Mouse (Mus musculus) heart, adult 18-20 months (tissue): Measurements from ENCODE around the gene Dpp4. TPM values are rescaled to one million over a fixed set of nuclear protein-coding genes. Genes with fewer than 3 reads are reported as not detected.
A peak's percentile ranks its signal among the peaks of the same experiment; 100 is the strongest.

ENCODE experiments used
- DNase-seq, 2 experiments: peaks; one replicate each; pipeline ENCODE4 v3.0.0; 2021 to 2022; ENCODE audit warnings: mixed read lengths in 1 of 2
- total RNA-seq, 2 experiments: library from RNA; stranded (reverse); gene quantifications; 2 replicates each; pipeline ENCODE4 v1.2.3; 2021

Gene Dpp4
- total RNA-seq, 2 experiments from 2014 or later: 2.3 to 5.1 TPM

DNA sequence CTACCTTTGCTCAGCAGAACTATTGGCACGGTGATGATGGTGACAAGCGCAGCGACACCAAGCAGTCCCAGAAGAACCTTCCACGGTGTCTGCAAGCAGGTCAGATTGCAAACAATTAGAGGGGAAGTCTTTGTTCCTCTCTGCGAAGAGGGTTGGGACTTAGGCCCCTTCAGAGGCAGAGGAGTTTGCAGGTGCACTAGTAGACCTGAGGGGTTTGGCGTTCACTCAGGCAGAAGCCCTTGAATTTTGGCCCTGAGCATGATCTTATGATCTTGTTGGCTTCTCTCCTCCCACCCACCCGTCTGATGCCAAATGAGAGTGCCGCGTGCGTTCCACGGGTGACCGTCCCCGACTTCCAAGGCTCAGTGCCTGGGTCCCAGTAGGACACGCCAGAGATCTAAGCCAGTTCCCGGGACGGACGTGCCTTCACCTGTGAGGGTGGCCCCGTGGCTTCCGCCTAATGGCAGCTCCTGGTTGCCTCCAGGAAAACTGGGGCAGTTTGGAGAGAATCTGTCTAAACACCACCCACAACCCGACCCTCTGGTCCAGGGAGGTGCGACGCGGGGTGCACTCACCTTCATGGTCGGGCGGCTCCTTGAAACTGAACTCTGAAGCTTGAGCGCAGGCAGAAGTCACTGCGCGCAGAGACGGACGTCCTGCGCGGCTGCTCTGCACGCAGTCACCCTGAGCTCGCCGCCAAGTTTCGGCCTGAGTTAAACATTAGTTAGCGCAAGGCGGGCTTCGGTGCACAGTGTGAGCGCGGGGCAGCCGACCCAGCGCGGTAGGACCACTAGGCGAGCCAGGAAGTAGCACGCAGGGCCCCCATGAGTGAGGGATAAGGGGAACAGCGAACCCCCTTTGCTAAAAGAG, 585 bp downstream of the Dpp4 start:
- DNase-seq: peak; percentile 40 to 49

DNA sequence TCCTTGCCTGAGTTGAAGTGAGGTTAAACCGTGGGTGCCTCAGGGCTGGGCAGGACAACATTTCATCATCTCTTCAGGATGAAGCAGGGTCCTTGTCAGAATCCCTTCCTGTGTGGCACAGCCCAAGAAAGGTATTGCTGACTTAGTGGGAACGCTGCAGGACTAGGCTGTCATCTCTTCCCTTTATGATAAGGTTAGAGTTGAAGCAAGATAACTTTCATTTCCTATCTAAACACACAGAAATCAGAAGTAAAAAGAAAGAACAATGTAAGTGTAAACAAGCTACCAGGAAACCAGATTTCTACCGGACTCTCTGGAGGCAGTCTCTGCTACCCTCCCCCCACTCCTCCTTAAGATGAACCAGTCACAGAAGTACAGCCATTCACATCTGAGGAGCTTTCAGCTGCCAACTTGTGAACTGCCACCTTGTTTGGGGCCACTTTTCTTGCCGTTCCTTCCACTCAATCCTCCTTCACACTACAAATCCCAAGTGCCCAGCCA, 3.3 kb downstream of the Dpp4 start:
- no peak for DNase-seq

DNA sequence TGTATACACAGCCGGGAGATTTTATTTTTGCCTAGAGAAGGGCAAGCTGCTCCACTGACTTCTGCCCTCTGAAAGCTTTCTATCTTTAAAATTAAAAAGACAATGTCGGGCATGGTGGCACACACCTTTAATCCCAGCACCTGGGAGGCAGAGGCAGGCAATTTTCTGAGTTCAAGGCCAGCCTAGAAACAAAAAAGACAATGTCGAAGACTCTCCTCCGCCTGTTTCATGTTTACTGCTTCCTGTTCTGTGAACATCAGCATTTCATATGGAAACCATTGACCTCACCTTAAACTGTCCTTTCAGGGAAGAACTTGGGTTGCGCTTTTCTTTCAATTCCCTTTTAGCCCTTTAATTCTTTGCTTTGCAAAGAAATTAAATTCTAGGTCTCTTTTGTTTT, 3.8 kb downstream of the Dpp4 start:
- DNase-seq: no peak

DNA sequence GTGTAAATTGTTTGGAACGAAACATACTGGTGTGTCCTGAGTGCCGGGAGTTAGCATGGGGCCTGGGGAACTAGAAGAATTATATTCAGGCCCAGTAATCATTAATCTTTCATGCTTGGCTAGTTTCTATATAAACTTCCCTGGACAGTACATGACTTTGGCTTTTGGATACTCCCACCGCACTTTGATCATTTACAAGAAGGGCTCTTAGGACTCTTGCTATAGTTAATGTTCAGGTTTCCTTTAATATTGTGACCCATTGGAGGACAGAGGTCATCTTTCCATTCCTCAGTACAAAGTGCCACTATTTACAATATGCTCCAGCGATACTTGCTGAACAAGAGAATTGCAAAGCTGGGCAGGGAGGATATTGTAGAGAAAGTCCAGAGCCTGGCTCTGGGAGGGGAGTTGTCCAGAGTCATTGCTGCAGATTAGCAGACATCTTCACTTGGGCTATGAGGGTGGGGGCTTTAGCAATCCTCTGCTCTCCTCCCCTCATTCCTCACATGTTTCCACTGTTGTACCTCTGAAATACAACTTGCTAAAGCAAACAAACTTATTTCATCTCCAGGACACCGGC, 8.4 kb downstream of the Dpp4 start:
- no peak for DNase-seq

DNA sequence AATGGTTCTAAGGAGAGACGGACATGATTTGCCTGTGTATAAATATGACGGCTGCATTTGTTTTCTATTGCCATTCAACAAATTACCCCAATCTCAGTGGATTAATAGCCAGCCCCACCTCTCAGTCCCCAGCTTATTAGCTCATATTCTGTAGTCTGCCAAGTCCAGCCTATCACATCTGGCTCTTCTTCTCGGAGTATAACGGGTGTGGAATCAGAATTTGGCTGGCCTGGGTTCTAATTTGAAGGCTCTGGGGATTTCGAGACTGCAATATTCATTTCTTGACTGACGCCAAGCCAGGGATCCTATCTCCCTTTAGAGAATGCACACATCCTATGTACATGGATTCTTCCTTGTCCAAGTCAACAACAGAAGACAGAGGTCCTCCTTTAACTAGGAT, 11.0 kb downstream of the Dpp4 start:
- peak; percentile 54 to 73 for DNase-seq

DNA sequence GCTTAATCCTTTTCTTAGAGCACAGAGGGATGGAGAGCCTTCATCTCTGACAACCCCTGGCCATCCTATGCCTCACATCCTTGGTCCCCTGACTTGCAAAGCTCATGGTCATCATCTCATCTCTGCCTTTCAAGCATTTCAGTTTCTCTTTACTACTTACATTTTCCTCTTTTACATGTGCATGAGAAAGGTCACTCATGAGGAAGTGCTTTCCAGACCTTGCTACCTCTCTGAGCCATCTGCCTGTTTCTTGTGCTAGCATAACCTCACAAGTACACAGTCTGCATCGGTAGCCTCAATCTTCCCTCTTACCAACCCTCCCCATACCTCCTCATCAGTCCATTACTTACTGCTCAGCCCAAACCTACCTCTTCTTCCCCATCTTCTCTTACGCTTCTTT, 12.2 kb downstream of the Dpp4 start:
- DNase-seq: no peak

DNA sequence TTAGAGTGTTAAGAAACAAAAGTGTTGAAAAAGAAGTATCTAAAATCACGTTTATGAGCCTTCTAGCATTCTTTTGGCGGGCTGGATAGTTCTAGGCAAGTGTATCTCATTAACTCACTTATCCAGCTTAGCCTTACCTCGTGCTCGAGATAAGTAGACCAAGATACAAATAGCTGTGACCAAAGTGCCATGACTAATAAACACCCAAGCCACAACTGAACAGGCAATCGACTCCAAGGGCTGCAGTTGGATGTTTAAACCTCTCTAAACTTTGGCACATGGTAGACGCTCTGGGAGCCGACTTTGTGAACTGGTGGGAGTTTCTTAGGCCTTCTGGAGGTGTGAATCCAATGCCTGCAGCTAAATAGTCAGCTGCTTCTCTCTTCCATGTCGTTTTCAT, 12.7 kb downstream of the Dpp4 start:
- peak in 1 of 2 experiments; percentile 21 for DNase-seq

DNA sequence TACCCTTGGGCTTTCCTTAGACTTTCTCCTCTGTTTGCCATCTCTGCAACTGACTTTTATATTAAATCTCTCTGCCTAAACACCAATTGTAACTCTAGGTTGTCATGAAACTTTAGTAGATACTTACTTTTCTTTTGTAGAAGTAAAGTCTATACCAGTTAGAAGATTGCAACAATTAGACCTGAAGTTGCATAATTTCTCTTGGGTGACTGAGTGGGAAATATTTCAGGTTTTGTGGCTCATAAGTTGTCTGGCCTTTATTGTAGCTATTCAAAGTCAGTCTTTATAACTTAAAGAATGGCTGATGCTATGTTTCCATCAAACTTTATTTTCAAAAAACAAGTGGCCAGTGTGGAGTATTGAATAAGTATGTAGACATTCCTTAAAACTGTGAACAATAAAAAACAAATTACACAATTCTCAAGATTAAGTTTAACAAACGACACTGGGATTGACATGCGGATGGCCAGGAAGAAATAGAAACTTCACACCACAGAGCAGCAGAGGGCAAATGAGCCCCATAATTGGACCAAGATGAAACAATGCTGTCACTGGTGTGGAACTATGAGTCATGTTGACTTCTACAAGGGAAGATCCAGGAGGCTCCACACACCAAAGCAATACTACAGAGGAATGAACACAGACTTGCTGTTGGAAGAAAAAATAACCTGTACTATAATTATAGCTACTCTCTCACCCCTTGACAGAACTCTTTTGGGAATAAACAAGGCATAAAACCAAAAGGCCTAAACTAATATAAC, 13.7 kb downstream of the Dpp4 start:
- no peak for DNase-seq

DNA sequence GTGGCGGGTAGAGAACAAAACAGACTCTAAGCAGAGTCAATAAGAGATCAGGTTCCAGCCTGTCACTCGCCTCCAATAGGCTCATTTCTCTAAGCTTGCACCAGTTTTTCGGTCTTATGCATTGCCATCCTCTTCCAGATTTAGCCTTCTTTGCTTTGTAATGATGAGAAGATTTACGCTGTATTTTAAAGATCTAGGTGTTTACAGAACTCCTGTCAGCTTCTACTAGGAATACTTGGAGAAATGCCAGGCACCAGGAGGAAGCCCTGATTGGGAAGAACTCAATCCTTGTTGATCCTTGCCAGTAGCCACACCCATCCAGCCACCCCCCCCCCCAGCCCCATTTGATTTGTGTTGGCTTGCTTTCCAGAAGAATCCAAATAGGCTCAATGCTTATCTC, 14.4 kb downstream of the Dpp4 start:
- no peak for DNase-seq

DNA sequence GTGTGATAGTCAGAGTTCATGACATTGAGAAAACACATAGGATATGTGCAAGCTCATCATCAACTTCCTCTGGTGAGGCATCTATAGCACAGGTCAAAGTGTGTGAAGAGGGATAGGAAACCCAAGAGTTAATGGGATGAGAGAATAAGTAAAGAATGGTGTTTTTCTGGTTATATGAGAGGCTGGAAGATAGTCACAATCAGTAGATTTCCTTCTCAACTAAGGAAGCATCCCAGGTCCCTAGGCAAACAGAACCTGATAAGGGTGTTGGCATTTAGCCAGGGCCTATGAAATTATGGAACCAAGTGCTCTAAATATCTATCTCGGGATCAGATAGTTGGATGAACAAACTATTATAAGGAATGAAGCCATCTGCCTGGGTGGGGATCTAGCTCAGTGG, 15.2 kb downstream of the Dpp4 start:
- DNase-seq: no peak

DNA sequence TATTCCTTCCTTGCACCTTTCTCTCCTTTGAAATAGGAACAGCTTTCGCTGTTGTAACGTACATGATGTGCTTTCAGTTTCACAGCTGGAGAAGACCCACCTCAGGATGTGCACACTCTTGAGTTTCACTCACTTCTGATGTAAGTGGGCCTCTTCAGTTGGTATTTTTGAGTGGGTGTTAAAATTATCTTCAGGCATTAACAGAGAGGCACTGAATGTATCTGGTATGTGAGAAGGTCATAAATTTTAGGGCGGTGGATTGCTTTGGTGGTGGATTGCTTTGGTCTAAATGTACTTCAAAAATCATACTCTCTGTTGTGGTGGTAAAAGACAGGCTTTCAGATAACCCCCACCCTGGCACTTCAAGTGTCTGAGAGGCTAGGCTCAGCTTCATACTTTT, 17.2 kb downstream of the Dpp4 start:
- no peak for DNase-seq

DNA sequence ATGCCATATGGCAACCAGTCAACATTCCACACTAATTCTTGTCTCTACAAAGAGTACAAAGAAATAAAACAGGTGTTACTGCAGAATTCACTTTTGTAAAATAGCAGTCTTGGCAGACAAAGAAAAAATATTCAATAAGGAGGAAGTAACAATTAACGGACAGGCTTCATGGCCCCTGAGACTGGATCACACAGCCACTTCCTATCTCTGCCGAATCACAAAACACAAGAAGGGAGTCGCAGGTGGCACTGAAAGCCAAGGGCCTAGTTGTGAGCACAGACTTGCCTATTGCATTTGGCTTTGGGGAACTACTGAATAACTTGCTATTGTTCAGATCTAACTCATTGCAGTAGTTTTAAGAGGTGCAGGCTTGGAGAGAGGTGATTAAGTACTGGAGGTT, 19.9 kb downstream of the Dpp4 start:
- DNase-seq: no peak

DNA sequence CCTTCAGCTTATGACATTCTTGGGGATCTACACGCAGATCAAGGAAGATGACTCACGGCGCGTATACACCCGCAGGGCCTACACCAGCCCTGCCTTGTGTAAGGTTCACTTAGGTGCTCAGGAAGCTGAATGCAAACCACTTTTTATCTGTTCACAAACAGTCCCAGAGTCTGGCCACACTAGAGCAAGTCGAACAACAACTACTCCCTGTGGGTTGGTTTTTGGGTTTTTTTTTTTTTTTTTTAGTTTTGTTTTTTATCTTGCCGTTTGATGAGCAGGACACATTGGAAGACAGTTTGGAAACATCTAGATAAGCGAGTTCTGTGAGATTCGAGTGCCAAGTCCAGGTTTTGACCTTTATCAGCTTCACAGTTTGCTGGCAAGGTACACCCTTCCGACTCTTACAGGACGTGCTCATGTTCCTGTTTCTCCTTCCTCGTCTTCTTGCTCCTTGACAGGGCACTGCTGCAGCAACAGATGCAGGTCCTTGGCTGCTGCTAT, 21.0 kb downstream of the Dpp4 start:
- DNase-seq: peak; percentile 15 to 36

DNA sequence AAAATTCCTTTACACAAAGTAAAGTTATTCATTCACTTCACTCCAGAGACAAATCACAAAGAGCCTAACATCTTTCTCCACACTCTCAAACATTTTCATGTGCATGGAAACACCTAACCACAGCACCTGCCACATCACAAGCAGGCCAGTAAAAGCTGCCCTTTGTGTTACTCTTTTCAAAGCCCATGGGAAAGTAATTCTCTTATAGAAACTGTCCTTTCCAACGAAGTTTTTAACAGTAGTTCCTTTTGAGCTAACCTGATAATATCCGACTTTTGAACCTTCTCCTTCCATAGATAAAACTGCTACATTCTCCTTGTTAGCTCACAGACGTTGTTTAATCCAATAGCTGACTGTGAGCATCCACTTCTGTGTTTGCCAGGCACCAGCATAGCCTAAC, 21.7 kb downstream of the Dpp4 start:
- DNase-seq: no peak

DNA sequence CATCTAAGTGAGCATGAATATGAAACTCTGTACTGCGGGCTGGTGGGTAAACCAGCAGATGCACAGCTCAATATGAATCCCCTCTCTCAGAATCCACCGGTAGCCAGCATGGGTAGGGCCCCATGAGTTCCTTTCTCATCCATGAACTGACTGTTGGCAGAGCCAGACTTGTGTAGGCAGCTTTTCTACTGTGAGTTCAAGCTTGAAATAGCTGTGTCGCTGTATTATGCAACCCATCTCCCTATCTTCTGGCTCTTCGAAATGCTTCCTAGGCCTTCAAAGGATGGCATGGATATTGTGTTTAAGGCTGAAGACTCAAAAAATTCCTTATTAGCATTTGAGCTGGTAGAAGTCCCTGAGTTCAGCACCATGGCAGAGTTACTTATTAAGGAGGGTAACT, 23.2 kb downstream of the Dpp4 start:
- no peak for DNase-seq

DNA sequence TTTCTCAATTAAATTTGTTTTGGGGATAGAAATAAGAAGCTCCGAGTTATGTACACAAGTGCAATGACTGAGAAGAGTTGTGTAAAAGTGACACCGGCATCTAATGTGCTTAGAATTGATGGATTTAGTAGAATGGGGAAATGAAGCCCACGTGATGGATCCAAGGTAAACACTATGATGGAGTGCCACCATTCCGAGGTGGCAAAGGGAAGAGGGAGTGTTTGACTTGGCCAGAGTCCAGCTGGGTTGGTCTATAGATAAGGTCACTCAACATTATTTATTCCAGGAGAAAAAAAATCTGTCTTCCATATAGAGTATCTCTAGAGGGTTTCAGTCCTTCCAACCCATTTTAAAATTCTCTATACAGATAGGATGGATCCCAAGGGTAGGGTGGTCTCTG, 28.8 kb downstream of the Dpp4 start:
- no peak for DNase-seq

DNA sequence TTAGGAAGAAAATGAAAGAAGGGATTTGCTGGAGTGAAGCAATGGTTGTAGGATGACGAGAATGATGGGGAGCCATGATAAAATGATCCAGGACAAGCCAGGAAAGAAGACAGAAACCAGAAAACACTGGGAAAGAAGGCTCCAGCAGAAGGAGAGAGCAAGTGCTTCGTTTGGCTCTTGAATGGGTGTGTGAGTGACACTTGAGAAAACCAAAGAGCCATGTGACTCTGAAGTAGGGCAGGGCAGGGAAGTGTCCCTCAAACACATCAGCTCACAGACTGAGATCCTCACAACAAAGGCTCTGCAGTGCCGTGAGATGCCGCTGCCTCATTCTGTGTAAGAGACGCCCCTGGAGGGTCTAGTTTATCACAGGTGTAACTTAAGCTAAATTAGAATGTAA, 29.6 kb downstream of the Dpp4 start:
- DNase-seq: no peak

DNA sequence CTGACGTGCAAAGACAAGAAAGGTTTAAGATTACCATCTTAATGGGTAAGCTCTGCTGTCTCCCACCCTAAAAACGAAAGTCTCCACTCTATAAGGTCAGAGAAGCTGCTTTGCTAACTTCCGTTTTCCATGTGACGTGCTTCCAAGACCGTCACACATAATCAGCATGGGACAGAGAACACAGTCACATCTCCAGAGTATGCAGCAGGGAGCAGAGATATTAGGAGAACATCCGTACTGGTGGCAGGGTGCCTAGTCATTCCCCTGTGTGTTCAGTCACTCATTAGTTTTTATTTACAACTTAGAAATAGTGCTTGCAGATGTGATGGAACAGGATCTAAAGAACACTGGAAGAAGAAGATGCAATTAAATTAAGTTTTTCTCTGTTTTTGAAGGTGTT, 30.3 kb downstream of the Dpp4 start:
- peak in 1 of 2 experiments; percentile 16 for DNase-seq

DNA sequence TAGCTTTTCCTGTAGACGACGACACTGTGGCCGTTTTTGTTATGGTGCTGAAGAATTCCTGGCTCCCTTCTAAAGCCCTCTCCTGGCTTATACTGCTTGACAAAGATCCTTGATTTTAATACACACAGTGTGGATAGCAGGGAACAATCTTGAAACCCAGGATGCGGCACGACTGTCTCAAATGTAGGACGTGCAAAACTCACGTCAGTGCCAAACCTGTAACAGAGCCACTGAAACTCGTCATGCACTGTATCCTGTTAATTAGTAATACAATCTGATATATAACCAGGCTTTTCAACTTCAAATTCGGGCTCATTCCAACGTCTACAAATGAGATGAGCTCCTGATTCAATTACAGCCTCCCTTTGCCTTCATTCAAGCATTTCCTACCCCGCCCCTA, 38.3 kb downstream of the Dpp4 start:
- DNase-seq: no peak

DNA sequence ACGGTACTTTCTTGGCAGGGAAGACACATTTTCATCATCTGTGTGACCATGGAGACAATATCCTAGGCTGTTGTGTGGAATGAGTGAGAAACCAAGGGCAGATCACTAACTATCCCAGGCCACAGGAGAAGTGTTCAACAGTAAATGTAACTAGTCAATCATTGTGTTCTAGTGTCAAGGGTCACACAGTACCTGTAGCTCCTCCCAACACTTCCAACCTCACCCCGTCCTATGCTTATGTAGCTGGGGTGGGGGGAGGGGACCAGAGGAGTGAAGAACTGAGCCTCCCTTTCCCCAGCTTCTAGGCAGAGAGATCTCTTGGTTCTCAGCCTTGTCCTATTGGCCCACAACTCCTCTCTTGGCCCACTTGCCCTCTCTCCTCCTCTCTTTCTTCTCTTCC, 42.0 kb downstream of the Dpp4 start:
- DNase-seq: no peak

DNA sequence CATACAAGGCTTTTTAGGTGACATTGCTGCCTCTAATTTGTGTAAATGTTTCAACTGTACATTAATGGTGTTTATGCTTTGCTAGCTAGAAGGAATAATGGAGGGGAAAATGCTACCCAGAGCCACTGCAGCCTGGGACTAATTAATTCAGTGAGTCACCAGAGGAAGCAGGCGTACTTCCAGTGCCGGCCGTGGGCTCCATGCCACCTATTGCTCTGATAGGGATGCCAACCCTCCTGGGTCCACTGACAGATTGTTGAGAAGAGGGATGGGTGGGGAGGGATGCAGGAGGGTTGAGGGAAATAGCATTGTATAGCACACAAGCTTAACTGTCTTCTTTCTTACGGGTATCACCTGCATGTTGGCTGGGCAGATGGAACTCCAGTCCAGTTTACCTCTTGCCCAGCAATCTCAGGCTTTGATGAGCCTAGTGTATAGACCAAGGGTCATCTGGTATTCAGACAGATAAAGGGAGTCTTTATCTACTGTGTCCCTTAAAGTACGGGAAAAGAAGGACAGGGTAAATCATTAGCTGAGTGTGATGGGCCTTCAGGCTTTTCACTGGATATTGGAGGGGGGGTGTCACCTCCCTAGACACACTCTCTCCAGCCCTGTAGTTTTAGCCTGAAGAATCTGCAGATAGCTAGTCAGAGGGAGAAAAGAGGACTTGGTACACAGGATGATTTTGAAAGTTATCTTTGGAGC, 43.5 kb downstream of the Dpp4 start:
- DNase-seq: no peak

DNA sequence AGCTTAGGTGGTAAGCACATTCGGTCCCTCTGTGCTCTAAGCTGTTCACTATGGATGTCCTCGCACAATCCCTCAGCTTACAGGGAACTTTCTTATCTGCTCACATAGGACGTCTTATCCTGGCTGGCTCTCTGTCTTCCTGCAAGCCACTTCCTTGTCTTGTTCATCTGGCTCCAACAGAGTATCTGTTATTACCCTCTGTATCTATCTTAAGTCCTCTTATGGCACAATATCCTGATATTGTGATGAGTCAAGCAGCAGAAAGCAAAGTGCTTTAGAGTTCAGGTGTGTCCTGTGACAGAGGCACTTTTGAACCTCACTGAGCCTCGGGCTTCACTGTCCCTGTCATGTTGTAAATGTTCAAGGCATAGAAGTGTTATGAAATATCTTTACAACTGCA, 48.4 kb downstream of the Dpp4 start:
- no peak for DNase-seq
